Mouse (Mus musculus) cortical plate, adult 2 months (tissue): ENCODE measurements around the gene Cd83. TPM values are rescaled to one million over a fixed set of nuclear protein-coding genes. Genes with fewer than 3 reads are reported as not detected.

ENCODE experiments used
- H3K27ac ChIP-seq: fragments of 200-500 bp; 2 replicates; pipeline ENCODE4 v1.5.1; 2012; ENCODE audit warnings: low read length, control low read depth, inconsistent platforms; ENCODE audit not compliant: insufficient read depth
- H3K4me1 ChIP-seq: fragments of 200-500 bp; 2 replicates; pipeline ENCODE4 v1.6.1; 2011; ENCODE audit warnings: low read length; ENCODE audit not compliant: control insufficient read depth, insufficient read depth
- H3K4me3 ChIP-seq: fragments of 200-500 bp; 2 replicates; pipeline ENCODE4 v1.5.1; 2011; ENCODE audit warnings: mild to moderate bottlenecking, low read length, control low read depth; ENCODE audit not compliant: insufficient read depth
- CTCF ChIP-seq: fragments of 200-500 bp; IDR thresholded peaks from 2 replicates; pipeline ENCODE4 v1.5.1; 2011; ENCODE audit warnings: mild to moderate bottlenecking, control low read depth, low read length; ENCODE audit not compliant: insufficient read depth; ENCODE audit errors: extremely low read depth
- POLR2A ChIP-seq: fragments of 200-500 bp; IDR thresholded peaks from 2 replicates; pipeline ENCODE4 v1.6.1; 2011; ENCODE audit warnings: mild to moderate bottlenecking, low read length, control low read depth; ENCODE audit not compliant: insufficient read depth; ENCODE audit errors: extremely low read depth
- polyA plus RNA-seq: library from polyadenylated mRNA; depleted of rRNA; stranded (reverse); fragments of >200 nt; gene quantifications from 2 replicates; pipeline ENCODE4 v1.2.3, GENCODE M21; 2012; rRNA removed

Gene Cd83
- 11.7 and 12.7 TPM in 2 replicates for polyA plus RNA-seq

- Histone ChIP-seq H3K27ac (peak within 1 kb of the TSS; percentile 43; the same call in 1 of the 2 replicates), H3K4me1 (0 out of 2 replicates have a peak, but pooled peaks cover 1% of the 10 kb centered on the region), H3K4me3 (peak within 1 kb of the TSS; percentile 65)
- TF ChIP-seq POLR2A = no peak
- no peak for TF ChIP-seq CTCF
Measured at GRCm38 (mm10) chr13:43784725-43785711, at the start of gene Cd83. Gene Cd83, plus strand, starts transcription at chr13:43784775.

GRCm38 (mm10) chr13:43739598-43740275 is 44.8 kb upstream of the Cd83 start:
- Histone ChIP-seq H3K4me1 (no peaks in the 10 kb centered on the region), H3K27ac (no peak overlapping the region), H3K4me3 (no peak overlapping the region)
- TF ChIP-seq CTCF (peak; percentile 94), POLR2A (no peak)

- no peaks in the 10 kb centered on the region for H3K4me1 ChIP-seq
- H3K4me3 ChIP-seq = no peak overlapping the region
- no peak overlapping the region for H3K27ac ChIP-seq
- TF ChIP-seq POLR2A (no peak), CTCF (no peak)
Measured at GRCm38 (mm10) chr13:43740276-43740608, 44.3 kb upstream of the Cd83 start.

- H3K27ac ChIP-seq = no peak overlapping the region
- H3K4me1 ChIP-seq = no peaks in the 10 kb centered on the region
- no peak overlapping the region for H3K4me3 ChIP-seq
- TF ChIP-seq CTCF = no peak
- TF ChIP-seq POLR2A = no peak
Measured at GRCm38 (mm10) chr13:43742677-43743076, 41.9 kb upstream of the Cd83 start.

- TF ChIP-seq POLR2A (no peak), CTCF (no peak)
- no peak overlapping the region for H3K4me3 ChIP-seq
- H3K27ac ChIP-seq = no peak overlapping the region
- H3K4me1 ChIP-seq = no peaks in the 10 kb centered on the region
Measured at GRCm38 (mm10) chr13:43744259-43744658, 40.3 kb upstream of the Cd83 start.

- Histone ChIP-seq H3K4me1 (no peaks in the 10 kb centered on the region), H3K4me3 (no peak overlapping the region), H3K27ac (no peak overlapping the region)
- peak; percentile 26; the same call in 1 of the 2 replicates for TF ChIP-seq CTCF
- no peak for TF ChIP-seq POLR2A
Measured at GRCm38 (mm10) chr13:43750301-43750700, 34.3 kb upstream of the Cd83 start.

GRCm38 (mm10) chr13:43750966-43751365 is 33.6 kb upstream of the Cd83 start:
- Histone ChIP-seq H3K27ac (no peak overlapping the region), H3K4me1 (no peaks in the 10 kb centered on the region), H3K4me3 (no peak overlapping the region)
- no peak for TF ChIP-seq CTCF
- TF ChIP-seq POLR2A = no peak

- no peak overlapping the region for H3K4me3 ChIP-seq
- no peak for TF ChIP-seq POLR2A
- no peak for TF ChIP-seq CTCF
- no peaks in the 10 kb centered on the region for H3K4me1 ChIP-seq
- no peak overlapping the region for H3K27ac ChIP-seq
Measured at GRCm38 (mm10) chr13:43752407-43752806, 32.2 kb upstream of the Cd83 start.

GRCm38 (mm10) chr13:43753652-43754051 is 30.9 kb upstream of the Cd83 start:
- Histone ChIP-seq H3K4me1 (no peaks in the 10 kb centered on the region), H3K4me3 (no peak overlapping the region), H3K27ac (no peak overlapping the region)
- TF ChIP-seq POLR2A (no peak), CTCF (no peak)

GRCm38 (mm10) chr13:43754455-43755128 is 30.0 kb upstream of the Cd83 start:
- Histone ChIP-seq H3K27ac (no peak overlapping the region), H3K4me1 (no peaks in the 10 kb centered on the region), H3K4me3 (no peak overlapping the region)
- no peak for TF ChIP-seq CTCF
- TF ChIP-seq POLR2A = no peak
